Mouse (Mus musculus): Measurements from ENCODE around the gene Efs. TPM values are rescaled to one million over a fixed set of nuclear protein-coding genes. Genes with fewer than 3 reads are reported as not detected.

Efs gene
- polyA plus RNA-seq, 1 experiment from 2014 or later = not detected

GRCm38 (mm10) chr14:54875844-54876538 is 49.9 kb downstream of the Efs start:
- in situ Hi-C loops (cut with MboI; ENCODE audit: low pct_unique_long_range_greater_than_20kb) = loop anchor here (25.0 kb wide), 1 partner anchor 711 kb away; the partner anchor contains the start of genes Emc9, Fitm1, Psme1 and Psme2
- peak; percentile 37 for ATAC-seq
- CTCF ChIA-PET = no interaction called here
- DNase-seq (ENCODE audit: low read depth, low spot score) = no peak
- no peaks in the 10 kb centered on the region for H3K27me3 ChIP-seq
- no peak for TF ChIP-seq CTCF (IDR thresholded peaks at IDR 0.05)
- POLR2A ChIA-PET = interaction anchor here (0.8 to 1.3 kb wide), 3 partner anchors 13 to 130 kb away, joined by 3 to 5 read pairs (median 4); no protein-coding TSS in a partner anchor

- ATAC-seq = no peak
- no peak for TF ChIP-seq CTCF (IDR thresholded peaks at IDR 0.05)
- in situ Hi-C loops (cut with MboI; ENCODE audit: low pct_unique_long_range_greater_than_20kb) = no loop called here
- DNase-seq (ENCODE audit: low read depth, low spot score) = no peak
- no peaks in the 10 kb centered on the region for H3K27me3 ChIP-seq
- POLR2A ChIA-PET = interaction anchor here (1.4 kb wide), 1 partner anchor 11 kb away, joined by 3 read pairs; no protein-coding TSS in a partner anchor
- CTCF ChIA-PET = no interaction called here
Measured at GRCm38 (mm10) chr14:54874165-54874564, 51.8 kb downstream of the Efs start.

GRCm38 (mm10) chr14:54870861-54871260 is 55.1 kb downstream of the Efs start, which contains the start of gene Homez:
Gene Homez, minus strand, starts transcription at chr14:54870961.
- in situ Hi-C loops (cut with MboI; ENCODE audit: low pct_unique_long_range_greater_than_20kb) = no loop called here
- DNase-seq (ENCODE audit: low read depth, low spot score) = no peak
- POLR2A ChIA-PET = no interaction called here
- no peaks in the 10 kb centered on the region for H3K27me3 ChIP-seq
- TF ChIP-seq CTCF (IDR thresholded peaks at IDR 0.05) = no peak
- ATAC-seq = no peak
- CTCF ChIA-PET = no interaction called here

- no peak for DNase-seq (ENCODE audit: low read depth, low spot score)
- H3K27me3 ChIP-seq = no peaks in the 10 kb centered on the region
- no peak for TF ChIP-seq CTCF (IDR thresholded peaks at IDR 0.05)
- ChIA-PET POLR2A (no interaction called here), CTCF (no interaction called here)
- in situ Hi-C loops (cut with MboI; ENCODE audit: low pct_unique_long_range_greater_than_20kb) = no loop called here
- no peak for ATAC-seq
Measured at GRCm38 (mm10) chr14:54868026-54868425, 57.9 kb downstream of the Efs start.

GRCm38 (mm10) chr14:54866936-54867335 is 59.0 kb downstream of the Efs start:
- POLR2A ChIA-PET = no interaction called here
- in situ Hi-C loops (cut with MboI; ENCODE audit: low pct_unique_long_range_greater_than_20kb) = no loop called here
- TF ChIP-seq CTCF (IDR thresholded peaks at IDR 0.05) = peak; percentile 62
- CTCF ChIA-PET = interaction anchor here (1.1 to 1.3 kb wide), 2 partner anchors 13 to 148 kb away, joined by 3 read pairs; partner anchors contain the start of gene Ngdn
- no peaks in the 10 kb centered on the region for H3K27me3 ChIP-seq
- DNase-seq (ENCODE audit: low read depth, low spot score) = no peak
- no peak for ATAC-seq

Other genes with a start within 250 kb of the Efs start
- gene 1700123O20Rik, start 239.9 kb downstream of the Efs start, polyA plus RNA-seq (2021) = 69.8 TPM
- 215 TPM for gene Acin1, start 239.2 kb downstream of the Efs start, polyA plus RNA-seq (2021)
- gene Gm29776, start 227.3 kb downstream of the Efs start, polyA plus RNA-seq (2021) = 0.03 TPM
- gene Cebpe, start 214.0 kb downstream of the Efs start, polyA plus RNA-seq (2021) = not detected
- 0.04 TPM for gene Slc7a8, start 144.2 kb downstream of the Efs start, polyA plus RNA-seq (2021)
- not detected for gene Rnf212b, start 112.0 kb downstream of the Efs start, polyA plus RNA-seq (2021)
- 14.5 TPM for gene Homez, start 55.2 kb downstream of the Efs start, polyA plus RNA-seq (2021)
- 4.4 TPM for gene Ppp1r3e, start 48.6 kb downstream of the Efs start, polyA plus RNA-seq (2021)
- 37.7 TPM for gene Bcl2l2, start 42.7 kb downstream of the Efs start, polyA plus RNA-seq (2021)
- 1.2 TPM for gene Gm20521, start 42.7 kb downstream of the Efs start, polyA plus RNA-seq (2021)
- 194 TPM for gene Pabpn1, start 33.6 kb downstream of the Efs start, polyA plus RNA-seq (2021)
- 25.3 TPM for gene Slc22a17, start 13.0 kb downstream of the Efs start, polyA plus RNA-seq (2021)
- gene Il25, start 6.6 kb upstream of the Efs start, polyA plus RNA-seq (2021) = not detected
- gene Cmtm5, start 10.1 kb upstream of the Efs start, polyA plus RNA-seq (2021) = not detected
- 0.18 TPM for gene Myh6, start 40.8 kb upstream of the Efs start, polyA plus RNA-seq (2021)
- not detected for gene Gm17428, start 50.8 kb upstream of the Efs start, polyA plus RNA-seq (2021)
- 0.23 TPM for gene Myh7, start 68.5 kb upstream of the Efs start, polyA plus RNA-seq (2021)
- 43.7 TPM for gene Ngdn, start 89.3 kb upstream of the Efs start, polyA plus RNA-seq (2021)
- gene Zfhx2, start 166.2 kb upstream of the Efs start, polyA plus RNA-seq (2021) = 6.1 TPM
- gene Thtpa, start 168.7 kb upstream of the Efs start, polyA plus RNA-seq (2021) = 31.8 TPM
- 25.9 TPM for gene Ap1g2, start 180.5 kb upstream of the Efs start, polyA plus RNA-seq (2021)
- gene Jph4, start 190.8 kb upstream of the Efs start, polyA plus RNA-seq (2021) = 0.92 TPM